Mouse (Mus musculus): ENCODE results near the gene Kcne2. TPM values are rescaled to one million over a fixed set of nuclear protein-coding genes. Genes with fewer than 3 reads are reported as not detected.

Kcne2 gene
- 0.59 TPM in 1 of 2 replicates, not detected in the other for polyA plus RNA-seq (2011; ENCODE audit: insufficient read depth, insufficient read length, low replicate concordance, missing spikeins)

GRCm38 (mm10) chr16:92292101-92292500 is at the start of gene Kcne2:
Gene Kcne2 (plus strand): TSS chr16:92292389.
- 68% methylated on average over 10 of the region's 10 CpGs for WGBS
- Histone ChIP-seq H3K27ac (ENCODE audit: control insufficient read depth, insufficient read depth, low read depth, low read length, poor library complexity) (no peak within 1 kb of the TSS), H3K4me1 (ENCODE audit: control insufficient read depth, insufficient read depth, low read length) (no peaks in the 10 kb centered on the region), H3K4me3 (replicated peaks; ENCODE audit: control insufficient read depth, low read depth, low read length) (no peak within 1 kb of the TSS)
- TF ChIP-seq CTCF (IDR thresholded peaks at IDR 0.05; ENCODE audit: control insufficient read depth, insufficient read depth, low read length): no peak
- no peak for TF ChIP-seq POLR2A (IDR thresholded peaks at IDR 0.05; ENCODE audit: borderline replicate concordance, control insufficient read depth, low read depth, low read length)

GRCm38 (mm10) chr16:92245909-92246308 is 46.3 kb upstream of the Kcne2 start:
- WGBS: 43% methylated on average over 2 of the region's 2 CpGs
- H3K4me1 ChIP-seq (ENCODE audit: control insufficient read depth, insufficient read depth, low read length): no peaks in the 10 kb centered on the region

GRCm38 (mm10) chr16:92246974-92247373 is 45.2 kb upstream of the Kcne2 start:
- WGBS: 48% methylated on average over 2 of the region's 2 CpGs
- no peak overlapping the region for H3K27ac ChIP-seq (ENCODE audit: control insufficient read depth, insufficient read depth, low read depth, low read length, poor library complexity)
- H3K4me3 ChIP-seq (replicated peaks; ENCODE audit: control insufficient read depth, low read depth, low read length): no peak overlapping the region
- H3K4me1 ChIP-seq (ENCODE audit: control insufficient read depth, insufficient read depth, low read length): no peaks in the 10 kb centered on the region
- TF ChIP-seq POLR2A (IDR thresholded peaks at IDR 0.05; ENCODE audit: borderline replicate concordance, control insufficient read depth, low read depth, low read length) (no peak), CTCF (IDR thresholded peaks at IDR 0.05; ENCODE audit: control insufficient read depth, insufficient read depth, low read length) (no peak)

More at GRCm38 (mm10) chr16:92245909-92246308, 46.3 kb upstream of the Kcne2 start:
- no peak for TF ChIP-seq CTCF (IDR thresholded peaks at IDR 0.05; ENCODE audit: control insufficient read depth, insufficient read depth, low read length)
- no peak for TF ChIP-seq POLR2A (IDR thresholded peaks at IDR 0.05; ENCODE audit: borderline replicate concordance, control insufficient read depth, low read depth, low read length)
- no peak overlapping the region for H3K27ac ChIP-seq (ENCODE audit: control insufficient read depth, insufficient read depth, low read depth, low read length, poor library complexity)
- H3K4me3 ChIP-seq (replicated peaks; ENCODE audit: control insufficient read depth, low read depth, low read length): no peak overlapping the region

- WGBS: 61% methylated on average over 11 of the region's 11 CpGs
Observed at GRCm38 (mm10) chr16:92247700-92248099, 44.5 kb upstream of the Kcne2 start.

GRCm38 (mm10) chr16:92249681-92250080 is 42.5 kb upstream of the Kcne2 start:
- 83% methylated on average over 3 of the region's 3 CpGs for WGBS
- no peak overlapping the region for H3K27ac ChIP-seq (ENCODE audit: control insufficient read depth, insufficient read depth, low read depth, low read length, poor library complexity)
- no peaks in the 10 kb centered on the region for H3K4me1 ChIP-seq (ENCODE audit: control insufficient read depth, insufficient read depth, low read length)
- TF ChIP-seq CTCF (IDR thresholded peaks at IDR 0.05; ENCODE audit: control insufficient read depth, insufficient read depth, low read length) (no peak), POLR2A (IDR thresholded peaks at IDR 0.05; ENCODE audit: borderline replicate concordance, control insufficient read depth, low read depth, low read length) (no peak)
- no peak overlapping the region for H3K4me3 ChIP-seq (replicated peaks; ENCODE audit: control insufficient read depth, low read depth, low read length)

More at GRCm38 (mm10) chr16:92247700-92248099, 44.5 kb upstream of the Kcne2 start:
- Histone ChIP-seq H3K4me3 (replicated peaks; ENCODE audit: control insufficient read depth, low read depth, low read length) (no peak overlapping the region), H3K4me1 (ENCODE audit: control insufficient read depth, insufficient read depth, low read length) (no peaks in the 10 kb centered on the region), H3K27ac (ENCODE audit: control insufficient read depth, insufficient read depth, low read depth, low read length, poor library complexity) (no peak overlapping the region)
- no peak for TF ChIP-seq POLR2A (IDR thresholded peaks at IDR 0.05; ENCODE audit: borderline replicate concordance, control insufficient read depth, low read depth, low read length)
- no peak for TF ChIP-seq CTCF (IDR thresholded peaks at IDR 0.05; ENCODE audit: control insufficient read depth, insufficient read depth, low read length)

- Histone ChIP-seq H3K4me1 (ENCODE audit: control insufficient read depth, insufficient read depth, low read length) (no peaks in the 10 kb centered on the region), H3K4me3 (replicated peaks; ENCODE audit: control insufficient read depth, low read depth, low read length) (no peak overlapping the region), H3K27ac (ENCODE audit: control insufficient read depth, insufficient read depth, low read depth, low read length, poor library complexity) (no peak overlapping the region)
- no peak for TF ChIP-seq POLR2A (IDR thresholded peaks at IDR 0.05; ENCODE audit: borderline replicate concordance, control insufficient read depth, low read depth, low read length)
- no peak for TF ChIP-seq CTCF (IDR thresholded peaks at IDR 0.05; ENCODE audit: control insufficient read depth, insufficient read depth, low read length)
- WGBS: 85% methylated on average over 5 of the region's 5 CpGs
Observed at GRCm38 (mm10) chr16:92250452-92250851, 41.7 kb upstream of the Kcne2 start.

GRCm38 (mm10) chr16:92254316-92254715 is 37.9 kb upstream of the Kcne2 start:
- H3K4me3 ChIP-seq (replicated peaks; ENCODE audit: control insufficient read depth, low read depth, low read length): no peak overlapping the region
- H3K27ac ChIP-seq (ENCODE audit: control insufficient read depth, insufficient read depth, low read depth, low read length, poor library complexity): no peak overlapping the region
- WGBS: 72% methylated on average over 3 of the region's 3 CpGs
- no peak for TF ChIP-seq POLR2A (IDR thresholded peaks at IDR 0.05; ENCODE audit: borderline replicate concordance, control insufficient read depth, low read depth, low read length)
- no peak for TF ChIP-seq CTCF (IDR thresholded peaks at IDR 0.05; ENCODE audit: control insufficient read depth, insufficient read depth, low read length)
- H3K4me1 ChIP-seq (ENCODE audit: control insufficient read depth, insufficient read depth, low read length): no peaks in the 10 kb centered on the region

- no peaks in the 10 kb centered on the region for H3K4me1 ChIP-seq (ENCODE audit: control insufficient read depth, insufficient read depth, low read length)
- 68% methylated on average over 12 of the region's 12 CpGs for WGBS
- H3K4me3 ChIP-seq (replicated peaks; ENCODE audit: control insufficient read depth, low read depth, low read length): no peak overlapping the region
- TF ChIP-seq CTCF (IDR thresholded peaks at IDR 0.05; ENCODE audit: control insufficient read depth, insufficient read depth, low read length) (no peak), POLR2A (IDR thresholded peaks at IDR 0.05; ENCODE audit: borderline replicate concordance, control insufficient read depth, low read depth, low read length) (no peak)
- H3K27ac ChIP-seq (ENCODE audit: control insufficient read depth, insufficient read depth, low read depth, low read length, poor library complexity): no peak overlapping the region
Observed at GRCm38 (mm10) chr16:92267861-92268260, 24.3 kb upstream of the Kcne2 start.

GRCm38 (mm10) chr16:92274516-92274915 is 17.7 kb upstream of the Kcne2 start:
- no peak overlapping the region for H3K27ac ChIP-seq (ENCODE audit: control insufficient read depth, insufficient read depth, low read depth, low read length, poor library complexity)
- TF ChIP-seq CTCF (IDR thresholded peaks at IDR 0.05; ENCODE audit: control insufficient read depth, insufficient read depth, low read length) (no peak), POLR2A (IDR thresholded peaks at IDR 0.05; ENCODE audit: borderline replicate concordance, control insufficient read depth, low read depth, low read length) (no peak)
- no peak overlapping the region for H3K4me3 ChIP-seq (replicated peaks; ENCODE audit: control insufficient read depth, low read depth, low read length)
- 76% methylated on average over 5 of the region's 5 CpGs for WGBS
- H3K4me1 ChIP-seq (ENCODE audit: control insufficient read depth, insufficient read depth, low read length): no peaks in the 10 kb centered on the region
